ENCODE assay signal across 8 mouse cellular contexts in genomic region chr15:9072630-9073029, GRCm38 (mm10). TPM values are rescaled to one million over a fixed set of nuclear protein-coding genes. Genes with fewer than 3 reads are reported as not detected.
DNase-seq lines count a peak whose midpoint lies in the region; ATAC-seq and TF ChIP-seq lines count a peak whose summit lies in the region.

No protein-coding gene starts in this region.

- H3K4me2 ChIP-seq in forebrain, embryonic 11.5 days (ENCODE audit: low read depth, low read length, severe bottlenecking) = peak overlapping the region; percentile 73
- peak overlapping the region; percentile 83 for H3K4me2 ChIP-seq in intestine, embryonic 16.5 days (ENCODE audit: low read depth, low read length)
- peak overlapping the region; percentile 81 for H3K4me2 ChIP-seq in midbrain, embryonic 12.5 days (replicated peaks)

- no peaks in the 10 kb centered on the region for H3K36me3 ChIP-seq in testis, adult 2 months (ENCODE audit: control insufficient read depth, insufficient read depth, low read length)
- H3K36me3 ChIP-seq in forebrain, embryonic 11.5 days (ENCODE audit: control insufficient read depth, insufficient read depth, low read length) = no peaks in the 10 kb centered on the region
- no peaks in the 10 kb centered on the region for H3K36me3 ChIP-seq in intestine, embryonic 16.5 days (ENCODE audit: control insufficient read depth, insufficient read depth, low read length)
- H3K36me3 ChIP-seq in midbrain, embryonic 12.5 days = no peaks in the 10 kb centered on the region

- 48% methylated on average over 5 of the region's 5 CpGs for WGBS in forebrain, embryonic 11.5 days
- 13% methylated on average over 5 of the region's 5 CpGs for WGBS in intestine, embryonic 16.5 days
- 44% methylated on average over 5 of the region's 5 CpGs for WGBS in midbrain, embryonic 12.5 days

- no peak for TF ChIP-seq POLR2A in testis, adult 2 months (IDR thresholded peaks at IDR 0.05; ENCODE audit: control insufficient read depth, low read depth, low read length)

- no peaks in the 10 kb centered on the region for H3K9me3 ChIP-seq in forebrain, embryonic 11.5 days (ENCODE audit: control insufficient read depth, low read length)
- no peaks in the 10 kb centered on the region for H3K9me3 ChIP-seq in intestine, embryonic 16.5 days (ENCODE audit: control insufficient read depth, low read length)
- no peaks in the 10 kb centered on the region for H3K9me3 ChIP-seq in midbrain, embryonic 12.5 days

- H3K4me1 ChIP-seq in testis, adult 2 months (ENCODE audit: control insufficient read depth, insufficient read depth, low read length) = peaks cover 13% of the 10 kb centered on the region
- peaks cover 4% of the 10 kb centered on the region; the same call in 1 of the 2 replicates for H3K4me1 ChIP-seq in forebrain, embryonic 11.5 days (replicated peaks; ENCODE audit: control insufficient read depth, insufficient read depth, low read length)
- H3K4me1 ChIP-seq in intestine, embryonic 16.5 days (ENCODE audit: control insufficient read depth, insufficient read depth, low read length) = peaks cover 26% of the 10 kb centered on the region
- H3K4me1 ChIP-seq in midbrain, embryonic 12.5 days = peaks cover 36% of the 10 kb centered on the region

- peak overlapping the region; percentile 88 for H3K9ac ChIP-seq in forebrain, embryonic 11.5 days (ENCODE audit: low read length)
- H3K9ac ChIP-seq in intestine, embryonic 16.5 days (ENCODE audit: low read depth, low read length) = peak overlapping the region; percentile 96
- H3K9ac ChIP-seq in midbrain, embryonic 12.5 days (replicated peaks) = peak overlapping the region; percentile 90; the same call in 1 of the 2 replicates

- peak overlapping the region; percentile 9; the same call in 1 of the 2 replicates for H3K4me3 ChIP-seq in testis, adult 2 months (ENCODE audit: control insufficient read depth, low read depth, low read length)
- H3K4me3 ChIP-seq in forebrain, embryonic 11.5 days (ENCODE audit: low read depth, low read length) = peak overlapping the region; percentile 85
- H3K4me3 ChIP-seq in intestine, embryonic 16.5 days (ENCODE audit: low read length) = peak overlapping the region; percentile 94
- peak overlapping the region; percentile 94 for H3K4me3 ChIP-seq in midbrain, embryonic 12.5 days

- no peak for DNase-seq in testis, postnatal 10 days (ENCODE audit: low spot score)
- DNase-seq in forebrain, embryonic 11.5 days (ENCODE audit: low spot score) = no peak
- no peak for DNase-seq in ovary, postnatal 14 days (ENCODE audit: low spot score)
- no peak for DNase-seq in urinary bladder, postnatal 36 days (ENCODE audit: low spot score in 2 of 2)

- no peak for TF ChIP-seq CTCF in testis, adult 2 months (IDR thresholded peaks at IDR 0.05; ENCODE audit: control insufficient read depth, insufficient read depth, insufficient replicate concordance, low read depth, low read length)

- H3K27ac ChIP-seq in testis, adult 2 months (ENCODE audit: control insufficient read depth, insufficient read depth, low read depth, low read length) = no peak overlapping the region
- H3K27ac ChIP-seq in forebrain, embryonic 11.5 days (ENCODE audit: low read depth, low read length) = no peak overlapping the region
- peak overlapping the region; percentile 61; the same call in 1 of the 2 replicates for H3K27ac ChIP-seq in intestine, embryonic 16.5 days (ENCODE audit: low read length)
- H3K27ac ChIP-seq in midbrain, embryonic 12.5 days (replicated peaks) = no peak overlapping the region

- ATAC-seq in forebrain, embryonic 11.5 days (replicated peaks; ENCODE audit: low FRiP score) = no peak
- ATAC-seq in intestine, embryonic 16.5 days = no peak
- ATAC-seq in midbrain, embryonic 12.5 days (ENCODE audit: low FRiP score, low read depth) = no peak
- ATAC-seq in activated CD4-positive, CD25-positive, alpha-beta regulatory T cell, adult 4 months = no peak

- H3K27me3 ChIP-seq in testis, adult 2 months (ENCODE audit: control insufficient read depth, insufficient read depth, low read length) = no peaks in the 10 kb centered on the region
- H3K27me3 ChIP-seq in forebrain, embryonic 11.5 days (ENCODE audit: control insufficient read depth, insufficient read depth, low read length) = no peaks in the 10 kb centered on the region
- H3K27me3 ChIP-seq in intestine, embryonic 16.5 days (replicated peaks; ENCODE audit: control insufficient read depth, insufficient read depth, low read length) = no peaks in the 10 kb centered on the region
- H3K27me3 ChIP-seq in midbrain, embryonic 12.5 days = no peaks in the 10 kb centered on the region

RNA-seq across cellular contexts. Expression of gene Nadk2, which starts 1.6 kb away (rescaled TPM):
- 33.2 and 38.8 TPM in 2 replicates for polyA plus RNA-seq in testis, adult 2 months (2012; rRNA removed)
- 37.1 and 38.2 TPM in 2 replicates for polyA plus RNA-seq in forebrain, embryonic 11.5 days (2014; fragmentation: Nextera tagmentation; extraction: Ambion mirVana)
- 19.7 and 44.7 TPM in 2 replicates for polyA plus RNA-seq in intestine, embryonic 16.5 days (2015; fragmentation: Nextera tagmentation; extraction: Ambion mirVana)
- 35.3 and 36.5 TPM in 2 replicates for polyA plus RNA-seq in midbrain, embryonic 12.5 days (2016; fragmentation: Nextera tagmentation; extraction: Ambion mirVana)
- polyA plus RNA-seq in activated CD4-positive, CD25-positive, alpha-beta regulatory T cell, adult 4 months (2017; shearing (Covaris generic)) = 1 to 10 TPM; 3.3 to 7.0 TPM

Comparison
In these comparisons a context has a peak if more than half of its experiments do, and no peak if none do; other contexts are left out.
1. H3K4me3 ChIP-seq: peak in every context shown above with its lines; median percentile 94 in intestine, embryonic 16.5 days; 94 in midbrain, embryonic 12.5 days; 85 in forebrain, embryonic 11.5 days; 9 in testis, adult 2 months.